Comparison of ENCODE assay signal across 8 mouse cellular contexts in the genomic region with DNA sequence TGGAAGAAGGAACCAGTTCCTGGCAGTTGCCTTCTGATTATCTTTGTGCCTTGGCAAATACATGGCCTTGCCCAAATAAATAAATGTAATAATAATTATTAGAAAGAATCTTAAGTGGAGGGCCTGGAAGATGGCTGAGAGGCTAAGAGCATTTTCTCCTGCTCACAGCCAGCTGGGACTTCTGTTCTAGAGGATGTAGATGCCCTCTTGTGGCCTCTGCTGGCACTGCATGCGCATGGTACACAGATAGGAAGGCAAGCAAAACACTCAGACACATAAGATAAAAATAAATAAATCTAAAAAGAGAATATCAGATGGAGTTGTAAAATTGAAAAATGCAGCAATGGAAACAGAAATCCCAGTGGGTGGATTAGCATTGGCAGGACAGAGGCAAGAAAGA. TPM values are rescaled to one million over a fixed set of nuclear protein-coding genes. Genes with fewer than 3 reads are reported as not detected.
DNase-seq lines count a peak whose midpoint lies in the region; ATAC-seq and TF ChIP-seq lines count a peak whose summit lies in the region.

No protein-coding gene starts in this region.

- no peak overlapping the region for H3K4me2 ChIP-seq in heart, embryonic 12.5 days
- no peak overlapping the region for H3K4me2 ChIP-seq in hindbrain, postnatal 0 days (ENCODE audit: low read depth, low read length)

- H3K4me3 ChIP-seq in heart, embryonic 12.5 days, result no peak overlapping the region
- H3K4me3 ChIP-seq in hindbrain, postnatal 0 days (ENCODE audit: low read length), result no peak overlapping the region

- no peak overlapping the region for H3K27ac ChIP-seq in heart, embryonic 12.5 days (ENCODE audit: poor library complexity, severe bottlenecking)
- no peak overlapping the region for H3K27ac ChIP-seq in hindbrain, postnatal 0 days

- no peaks in the 10 kb centered on the region for H3K4me1 ChIP-seq in heart, embryonic 12.5 days (replicated peaks)
- no peaks in the 10 kb centered on the region for H3K4me1 ChIP-seq in hindbrain, postnatal 0 days (ENCODE audit: insufficient read depth, low read length)

- DNase-seq in heart, adult 18-20 months, result peak; percentile 80 to 94
- DNase-seq in cerebellum, adult 18-20 months, result peak; percentile 89 to 90
- peak; percentile 75 for DNase-seq in forelimb bud, embryonic 11.5 days (ENCODE audit: low read depth, low spot score)
- DNase-seq in hindbrain, postnatal 0 days (ENCODE audit: low spot score), result peak; percentile 93
- DNase-seq in left cerebral cortex, postnatal 25 days (ENCODE audit: low spot score in 2 of 2), result peak; percentile 91 to 97
- DNase-seq in spleen, postnatal 36 days (ENCODE audit: low spot score in 2 of 2), result peak; percentile 49 to 62

- intact Hi-C loops in left cerebral cortex, postnatal 25 days (cut with DNase I), result loop anchor here (1.0 to 2.0 kb wide), 2 partner anchors 44 to 132 kb away; partner anchors contain the start of genes 4930402H24Rik and Atrn

- H3K36me3 ChIP-seq in heart, embryonic 12.5 days, result no peaks in the 10 kb centered on the region; the same call in 1 of the 2 replicates
- peaks cover 8% of the 10 kb centered on the region; the same call in 1 of the 2 replicates for H3K36me3 ChIP-seq in hindbrain, postnatal 0 days (ENCODE audit: insufficient read depth, low read length)

- H3K9ac ChIP-seq in heart, embryonic 12.5 days, result no peak overlapping the region
- no peak overlapping the region for H3K9ac ChIP-seq in hindbrain, postnatal 0 days (replicated peaks; ENCODE audit: low read length)

- no peaks in the 10 kb centered on the region for H3K9me3 ChIP-seq in heart, embryonic 12.5 days (replicated peaks)
- no peaks in the 10 kb centered on the region for H3K9me3 ChIP-seq in hindbrain, postnatal 0 days (ENCODE audit: low read length)

- no peaks in the 10 kb centered on the region for H3K27me3 ChIP-seq in heart, embryonic 12.5 days (replicated peaks)
- H3K27me3 ChIP-seq in hindbrain, postnatal 0 days (ENCODE audit: insufficient read depth, low read length), result no peaks in the 10 kb centered on the region

- WGBS in heart, embryonic 12.5 days, result 0% methylated on average over 1 of the region's 1 CpGs
- 0% methylated on average over 1 of the region's 1 CpGs for WGBS in hindbrain, postnatal 0 days

- no peak for ATAC-seq in heart, embryonic 12.5 days (ENCODE audit: insufficient number of reproducible peaks, low FRiP score)
- peak; percentile 80; the same call in 1 of the 2 replicates for ATAC-seq in hindbrain, postnatal 0 days
- peak; percentile 88 for ATAC-seq in monocyte, adult 5-6 weeks (replicated peaks; ENCODE audit: insufficient number of reproducible peaks, low FRiP score, low TSS enrichment, poor library complexity, severe bottlenecking)

- TF ChIP-seq CTCF in hindbrain, postnatal 0 days (IDR thresholded peaks at IDR 0.05; ENCODE audit: low read depth), result peak; percentile 92

RNA-seq across cellular contexts. Expression of gene Atrn, which starts 44.3 kb away (rescaled TPM):
- total RNA-seq in heart, adult 18-20 months (2021), result 10 to 100 TPM; 22.3 to 24.5 TPM
- 7.2 and 10.1 TPM in 2 replicates for polyA plus RNA-seq in heart, embryonic 12.5 days (2016; fragmentation: Nextera tagmentation; extraction: Ambion mirVana)
- 76.4 and 78.4 TPM in 2 replicates for total RNA-seq in hindbrain, postnatal 0 days (2014; rRNA removed)
- polyA plus RNA-seq in hindbrain, postnatal 0 days (2015; fragmentation: Nextera tagmentation; extraction: Ambion mirVana), result 11.2 and 12.6 TPM in 2 replicates
- total RNA-seq in left cerebral cortex, postnatal 25 days (2021), result 100 to 1,000 TPM; 122 to 127 TPM
- 7.9 to 15.1 TPM (median 13.4 TPM) in 3 replicates for total RNA-seq in monocyte, adult 5-6 weeks (2017)

RNA-seq across cellular contexts. Expression of gene 4930402H24Rik, which starts 44.3 kb away (rescaled TPM):
- 10 to 100 TPM; 47.4 to 50.7 TPM for total RNA-seq in heart, adult 18-20 months (2021)
- 61.1 and 66.5 TPM in 2 replicates for polyA plus RNA-seq in heart, embryonic 12.5 days (2016; fragmentation: Nextera tagmentation; extraction: Ambion mirVana)
- 131 and 188 TPM in 2 replicates for total RNA-seq in hindbrain, postnatal 0 days (2014; rRNA removed)
- 57.2 and 57.6 TPM in 2 replicates for polyA plus RNA-seq in hindbrain, postnatal 0 days (2015; fragmentation: Nextera tagmentation; extraction: Ambion mirVana)
- 10 to 100 TPM; 67.1 to 78.1 TPM for total RNA-seq in left cerebral cortex, postnatal 25 days (2021)
- 9.0 to 34.0 TPM (median 14.8 TPM) in 3 replicates for total RNA-seq in monocyte, adult 5-6 weeks (2017)
